Mouse (Mus musculus): ENCODE measurements around the gene Plod2. TPM values are rescaled to one million over a fixed set of nuclear protein-coding genes. Genes with fewer than 3 reads are reported as not detected.

Gene Plod2
- total and polyA plus RNA-seq, 3 experiments: not detected

DNA sequence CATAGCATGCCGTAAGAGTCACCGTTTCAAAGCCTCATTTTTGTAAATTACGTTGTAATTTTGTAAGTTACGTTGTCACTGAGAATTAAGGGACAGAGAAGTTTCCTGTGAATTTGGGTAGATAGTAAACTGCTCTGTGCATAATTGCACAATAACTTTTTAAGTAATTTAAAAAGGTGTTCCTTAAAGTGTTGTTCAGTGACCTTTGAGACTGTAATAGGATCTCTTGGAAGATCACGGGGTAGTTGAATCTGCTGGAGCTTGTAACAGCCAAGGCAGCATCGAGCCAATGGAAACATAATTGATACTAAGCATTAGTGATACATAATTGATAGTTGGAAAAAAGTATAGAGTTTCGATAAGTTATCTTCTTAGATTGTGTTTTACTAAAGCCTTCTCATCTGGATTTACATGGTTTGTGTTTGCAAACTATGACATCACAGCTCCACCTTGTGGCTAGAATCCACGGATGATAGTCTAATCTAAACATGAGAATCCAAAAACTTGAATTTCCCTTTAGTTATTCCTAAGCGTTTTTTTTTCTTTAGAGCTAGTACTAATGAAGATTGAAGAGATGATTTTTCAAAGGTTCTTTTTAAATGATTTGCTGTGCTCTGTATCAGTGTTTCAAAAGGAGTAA lies 68.7 kb downstream of the Plod2 start:
- DNase-seq (ENCODE audit: extremely low read depth): no peak
- Histone ChIP-seq H3K9me3 (replicated peaks; ENCODE audit: low read length) (no peaks in the 10 kb centered on the region), H3K36me3 (replicated peaks in 1 of 2; ENCODE audit: control insufficient read depth in 1 of 2, insufficient read depth in 1 of 2, low read length in 1 of 2) (no peaks in the 10 kb centered on the region), H3K79me2 (replicated peaks; ENCODE audit: control insufficient read depth, extremely low read depth, insufficient read depth, poor library complexity, severe bottlenecking) (no peaks in the 10 kb centered on the region), H3K9ac (ENCODE audit: insufficient read depth, low read depth) (no peak overlapping the region), H3K27me3 (replicated peaks) (no peaks in the 10 kb centered on the region), H3K27ac (ENCODE audit: insufficient read depth, low read depth) (no peak overlapping the region), H3K4me2 (ENCODE audit: insufficient read depth, low read depth, poor library complexity, severe bottlenecking) (no peak overlapping the region), H3K4me3 (replicated peaks in 1 of 3; ENCODE audit: low read depth in 2 of 3, low read length in 2 of 3, poor library complexity in 1 of 3) (no peak overlapping the region), H3K4me1 (ENCODE audit: control insufficient read depth in 1 of 2, insufficient read depth in 2 of 2) (peaks cover 2 to 33% of the 10 kb centered on the region in 2 experiments)
- peak; percentile 41; the same call in 1 of the 2 replicates for TF ChIP-seq JUND (conservative IDR thresholded peaks at IDR 0.05; ENCODE audit: low read depth, low read length)
- TF ChIP-seq TCF12 (IDR thresholded peaks at IDR 0.05; ENCODE audit: low read depth, low read length): no peak
- peak; percentile 13 to 87; a peak in 2 of 4 replicates for TF ChIP-seq CTCF (conservative IDR thresholded peaks at IDR 0.05 in 1 of 2, IDR thresholded peaks at IDR 0.05 in 1 of 2; ENCODE audit: low read depth in 2 of 2, low read length in 2 of 2)
- TF ChIP-seq SMC3 (IDR thresholded peaks at IDR 0.05; ENCODE audit: low read depth, low read length): peak; percentile 93
- TF ChIP-seq ZKSCAN1 (IDR thresholded peaks at IDR 0.05; ENCODE audit: borderline replicate concordance, low read depth, low read length): no peak
- no peak for TF ChIP-seq KAT2A (IDR thresholded peaks at IDR 0.05; ENCODE audit: insufficient replicate concordance, low read length)
- no peak for TF ChIP-seq NELFE (IDR thresholded peaks at IDR 0.05; ENCODE audit: low read depth, low read length)
- no peak for TF ChIP-seq USF1 (IDR thresholded peaks at IDR 0.05; ENCODE audit: low read depth, low read length)
- no peak for TF ChIP-seq IRF4 (IDR thresholded peaks at IDR 0.05; ENCODE audit: low read depth, low read length)
- peak; percentile 14; the same call in 1 of the 2 replicates for TF ChIP-seq JUN (IDR thresholded peaks at IDR 0.05; ENCODE audit: insufficient read depth, low read depth, low read length)
- TF ChIP-seq ELF1 (IDR thresholded peaks at IDR 0.05; ENCODE audit: low read depth, low read length): no peak
- TF ChIP-seq E2F4 (IDR thresholded peaks at IDR 0.05; ENCODE audit: insufficient replicate concordance, low read depth, low read length): 0 out of 2 replicates have a peak, but pooled peaks have one; percentile 43
- TF ChIP-seq MYC (IDR thresholded peaks at IDR 0.05; ENCODE audit: low read depth, low read length): 0 out of 2 replicates have a peak, but pooled peaks have one; percentile 27
- TF ChIP-seq ZC3H11A (IDR thresholded peaks at IDR 0.05; ENCODE audit: low read depth, low read length): peak; percentile 83
- no peak for TF ChIP-seq POLR2A (IDR thresholded peaks at IDR 0.05; ENCODE audit: low read depth, low read length)
- TF ChIP-seq SIN3A (IDR thresholded peaks at IDR 0.05; ENCODE audit: low read length): no peak
- TF ChIP-seq NRF1 (IDR thresholded peaks at IDR 0.05; ENCODE audit: low read depth, low read length): no peak
- TF ChIP-seq MXI1 (IDR thresholded peaks at IDR 0.05; ENCODE audit: low read depth, low read length): no peak
- TF ChIP-seq POLR2AphosphoS2 (IDR thresholded peaks at IDR 0.05; ENCODE audit: low read depth, low read length): no peak
- TF ChIP-seq RAD21 (IDR thresholded peaks at IDR 0.05; ENCODE audit: low read depth, low read length): peak; percentile 94
- dilution Hi-C loops (cut with MboI; ENCODE audit: extremely low pct_ligation_motif_present, extremely low pct_unique_long_range_greater_than_20kb, low sequenced_read_pairs): no loop called here
- in situ Hi-C loops (cut with MboI; ENCODE audit: low pct_ligation_motif_present, low pct_unique_long_range_greater_than_20kb, low sequenced_read_pairs): loop anchor here (10.0 to 25.0 kb wide), 3 partner anchors 126 to 473 kb away; no protein-coding TSS in a partner anchor

DNA sequence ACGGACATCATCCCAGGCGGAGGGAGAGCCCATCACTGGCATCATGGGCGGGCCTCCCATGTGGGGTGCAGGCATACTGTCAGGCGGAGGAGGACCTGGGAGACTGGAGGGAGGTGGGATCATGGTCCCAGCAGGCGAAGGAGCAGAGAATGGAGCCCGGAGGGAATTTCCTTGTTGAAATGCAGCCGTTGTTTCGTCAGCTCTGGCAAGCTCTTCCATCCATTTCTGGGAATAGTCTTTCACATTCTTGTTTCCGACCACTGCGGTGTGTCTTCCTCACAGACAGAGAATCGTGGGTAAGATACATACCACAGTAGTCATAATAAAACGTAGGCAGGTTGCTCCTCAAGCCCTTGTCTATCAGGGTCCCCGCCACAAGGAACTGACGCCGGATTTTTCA lies 70.6 kb downstream of the Plod2 start:
- no peaks in the 10 kb centered on the region for H3K27me3 ChIP-seq (replicated peaks)
- dilution Hi-C loops (cut with MboI; ENCODE audit: extremely low pct_ligation_motif_present, extremely low pct_unique_long_range_greater_than_20kb, low sequenced_read_pairs): no loop called here
- H3K9me3 ChIP-seq (replicated peaks; ENCODE audit: low read length): no peaks in the 10 kb centered on the region
- no peak overlapping the region for H3K4me2 ChIP-seq (ENCODE audit: insufficient read depth, low read depth, poor library complexity, severe bottlenecking)
- H3K4me3 ChIP-seq (replicated peaks in 1 of 3; ENCODE audit: low read depth in 2 of 3, low read length in 2 of 3, poor library complexity in 1 of 3): no peak overlapping the region
- H3K79me2 ChIP-seq (replicated peaks; ENCODE audit: control insufficient read depth, extremely low read depth, insufficient read depth, poor library complexity, severe bottlenecking): no peaks in the 10 kb centered on the region
- in situ Hi-C loops (cut with MboI; ENCODE audit: low pct_ligation_motif_present, low pct_unique_long_range_greater_than_20kb, low sequenced_read_pairs): loop anchor here (10.0 to 25.0 kb wide), 3 partner anchors 128 to 475 kb away; no protein-coding TSS in a partner anchor
- no peak overlapping the region for H3K9ac ChIP-seq (ENCODE audit: insufficient read depth, low read depth)
- TF ChIP-seq ZC3H11A (IDR thresholded peaks at IDR 0.05; ENCODE audit: low read depth, low read length) (no peak), JUND (conservative IDR thresholded peaks at IDR 0.05; ENCODE audit: low read depth, low read length) (no peak), HCFC1 (IDR thresholded peaks at IDR 0.05; ENCODE audit: low read depth, low read length) (no peak), MAX (IDR thresholded peaks at IDR 0.05; ENCODE audit: low read length) (no peak)
- H3K36me3 ChIP-seq (replicated peaks in 1 of 2; ENCODE audit: control insufficient read depth in 1 of 2, insufficient read depth in 1 of 2, low read length in 1 of 2): no peaks in the 10 kb centered on the region
- DNase-seq (ENCODE audit: extremely low read depth): no peak
- H3K4me1 ChIP-seq (ENCODE audit: control insufficient read depth in 1 of 2, insufficient read depth in 2 of 2): peaks cover 2 to 26% of the 10 kb centered on the region in 2 experiments
- H3K27ac ChIP-seq (ENCODE audit: insufficient read depth, low read depth): no peak overlapping the region

Data from CH12.LX (cell line).